Mouse (Mus musculus): ENCODE results near the gene BC049715.
"Not testable (repeated sequence)": the region's sequence is repeated elsewhere in the genome, so short reads cannot be mapped to it uniquely, and the experiment has no call there.

Gene BC049715

GRCm38 (mm10) chr6:136827516-136827880, at the start of gene BC049715:
Gene BC049715 (plus strand): TSS chr6:136827626.
- DNase-seq: no peak

- DNase-seq: no peak
These were observed 45.9 kb upstream of the BC049715 start, which contains the start of gene Gucy2c for GRCm38 (mm10) chr6:136781377-136781986. Gene Gucy2c (minus strand): TSS chr6:136781765.

GRCm38 (mm10) chr6:136782146-136782545, 45.3 kb upstream of the BC049715 start:
- no peak for DNase-seq

- no peak for DNase-seq
These were observed 44.7 kb upstream of the BC049715 start for GRCm38 (mm10) chr6:136782761-136783160.

GRCm38 (mm10) chr6:136789391-136789971, 37.9 kb upstream of the BC049715 start:
- peak; percentile 41 for DNase-seq

GRCm38 (mm10) chr6:136792884-136793758, 34.3 kb upstream of the BC049715 start:
- DNase-seq: no peak

- no peak for DNase-seq
These were observed 33.4 kb upstream of the BC049715 start for GRCm38 (mm10) chr6:136793831-136794525.

GRCm38 (mm10) chr6:136795110-136795509, 32.3 kb upstream of the BC049715 start:
- no peak for DNase-seq

GRCm38 (mm10) chr6:136795850-136796249, 31.6 kb upstream of the BC049715 start:
- DNase-seq: no peak

- not testable (repeated sequence) for DNase-seq
These were observed 29.3 kb upstream of the BC049715 start for GRCm38 (mm10) chr6:136797874-136798693.

- DNase-seq: no peak
These were observed 26.7 kb upstream of the BC049715 start for GRCm38 (mm10) chr6:136800710-136801109.

- no peak for DNase-seq
These were observed 26.2 kb upstream of the BC049715 start for GRCm38 (mm10) chr6:136801274-136801673.

- DNase-seq: no peak
These were observed 24.2 kb upstream of the BC049715 start for GRCm38 (mm10) chr6:136803093-136803738.

- peak; percentile 93 for DNase-seq
These were observed 23.4 kb upstream of the BC049715 start, which contains the start of gene Hist4h4 for GRCm38 (mm10) chr6:136803739-136804633. Gene Hist4h4 (minus strand): TSS chr6:136804415.

- DNase-seq: no peak
These were observed 22.6 kb upstream of the BC049715 start for GRCm38 (mm10) chr6:136804705-136805408.

GRCm38 (mm10) chr6:136805409-136805775, 22.0 kb upstream of the BC049715 start:
- DNase-seq: no peak

GRCm38 (mm10) chr6:136806819-136807218, 20.6 kb upstream of the BC049715 start:
- DNase-seq: no peak

GRCm38 (mm10) chr6:136807395-136808013, 19.9 kb upstream of the BC049715 start:
- DNase-seq: no peak

- peak; percentile 98 for DNase-seq
These were observed 19.4 kb upstream of the BC049715 start, which contains the start of gene H2afj for GRCm38 (mm10) chr6:136808014-136808417. Gene H2afj (plus strand): TSS chr6:136808244.
